In genomic region chr14:61390586-61390985, GRCm38 (mm10) we compare ENCODE assay signal across 20 mouse cellular contexts.
"Had no signal": no experiment of that assay in that cellular context is flagged by ENCODE, and none has a peak within 500 bp of the region (broad histone marks: within the 10 kb centered on the region; RNA-seq: fewer than 3 reads in every experiment).

No protein-coding gene starts in this region.

- H3K4me3 ChIP-seq: layer of hippocampus, adult 2 months; liver, embryonic 12.5 days; liver, embryonic 15.5 days; lung, embryonic 15.5 days; midbrain, embryonic 12.5 days; midbrain, embryonic 15.5 days; myocyte; neural tube, embryonic 13.5 days had no signal

- H3K9ac ChIP-seq: liver, embryonic 12.5 days; liver, embryonic 15.5 days; lung, embryonic 15.5 days; midbrain, embryonic 12.5 days; midbrain, embryonic 15.5 days; neural tube, embryonic 13.5 days had no signal

- H3K4me1 ChIP-seq: liver, embryonic 12.5 days; liver, embryonic 15.5 days; lung, embryonic 15.5 days; midbrain, embryonic 12.5 days; midbrain, embryonic 15.5 days; neural tube, embryonic 13.5 days had no signal

- H3K27ac ChIP-seq: kidney, postnatal 0 days; layer of hippocampus, adult 2 months; liver, embryonic 12.5 days; liver, embryonic 15.5 days; lung, embryonic 15.5 days; midbrain, embryonic 12.5 days; midbrain, embryonic 15.5 days; neural tube, embryonic 13.5 days had no signal

- H3K27me3 ChIP-seq: liver, embryonic 12.5 days; liver, embryonic 15.5 days; lung, embryonic 15.5 days; midbrain, embryonic 12.5 days; midbrain, embryonic 15.5 days; neural tube, embryonic 13.5 days had no signal

- DNase-seq: kidney, adult 11 months; kidney, postnatal 25 days; layer of hippocampus, adult 9-11 months; lung, adult 18-20 months; lung, postnatal 14 days; lung, postnatal 4 days; retina, postnatal 1 day; right cerebral cortex, postnatal 25 days; thymus, adult 2 months; thymus, postnatal 14 days; thymus, postnatal 4 days had no signal

- H3K9me3 ChIP-seq: liver, embryonic 12.5 days; liver, embryonic 15.5 days; lung, embryonic 15.5 days; midbrain, embryonic 12.5 days; midbrain, embryonic 15.5 days; neural tube, embryonic 13.5 days had no signal
